Mouse (Mus musculus) cortical plate, adult 2 months (tissue): ENCODE results near the gene Tfrc.

ENCODE experiments used
- CTCF ChIP-seq: fragments of 200-500 bp; IDR thresholded peaks from 2 replicates; pipeline ENCODE4 v1.5.1; 2011; ENCODE audit warnings: mild to moderate bottlenecking, control low read depth, low read length; ENCODE audit not compliant: insufficient read depth; ENCODE audit errors: extremely low read depth
- POLR2A ChIP-seq: fragments of 200-500 bp; IDR thresholded peaks from 2 replicates; pipeline ENCODE4 v1.6.1; 2011; ENCODE audit warnings: mild to moderate bottlenecking, low read length, control low read depth; ENCODE audit not compliant: insufficient read depth; ENCODE audit errors: extremely low read depth

DNA sequence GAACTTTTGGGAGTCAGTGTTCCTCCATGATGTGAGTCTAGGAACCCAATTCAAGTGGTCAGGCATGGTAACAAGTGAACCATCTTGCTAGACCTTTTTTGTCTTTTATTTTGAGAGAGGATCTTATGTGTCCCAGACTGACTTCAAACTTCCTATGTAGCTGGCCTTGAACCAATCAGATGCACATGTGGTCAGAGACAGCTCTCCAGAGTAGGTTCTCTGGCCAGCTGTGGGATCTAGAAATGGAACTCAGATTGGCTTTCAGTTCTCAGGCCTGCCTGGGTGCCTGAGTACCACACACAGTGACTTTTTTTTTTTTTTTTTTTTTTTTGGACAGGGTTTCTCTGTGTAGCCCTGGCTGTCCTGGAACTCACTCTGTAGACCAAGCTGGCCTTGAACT is 39.0 kb downstream of the Tfrc start:
- no peak for TF ChIP-seq CTCF
- no peak for TF ChIP-seq POLR2A
